Mouse (Mus musculus) MEL (cell line): ENCODE measurements around the gene Sebox. TPM values are rescaled to one million over a fixed set of nuclear protein-coding genes. Genes with fewer than 3 reads are reported as not detected.
A peak's percentile ranks its signal among the peaks of the same experiment; 100 is the strongest.

Experiments
- DNase-seq: peaks from one replicate; pipeline ENCODE4 v3.0.0; 2011; ENCODE audit warnings: low read depth, low spot score
- H3K27ac ChIP-seq: 2 replicates; pipeline ENCODE4 v1.5.1; 2012; ENCODE audit warnings: low read depth, mild to moderate bottlenecking, control low read depth, low read length, moderate library complexity; ENCODE audit not compliant: control insufficient read depth
- H3K27me3 ChIP-seq, 2 experiments: fragments of 150-350 bp in 1 of 2; sonication (generic) in 1 of 2; 2 replicates each; pipeline ENCODE4 v1.6.1; 2012; ENCODE audit warnings: low read length in 2 of 2, mild to moderate bottlenecking in 2 of 2, improper control_type of control experiment in 1 of 2, moderate library complexity in 1 of 2; ENCODE audit not compliant: insufficient read depth in 2 of 2, control insufficient read depth in 1 of 2
- H3K36me3 ChIP-seq, 2 experiments: 2 replicates each; pipeline ENCODE4 v1.6.1; 2012 to 2014; ENCODE audit warnings: low read length in 2 of 2, improper control_type of control experiment in 1 of 2, inconsistent platforms in 1 of 2, mild to moderate bottlenecking in 1 of 2; ENCODE audit not compliant: insufficient read depth in 2 of 2, control insufficient read depth in 1 of 2
- H3K4me1 ChIP-seq, 2 experiments: fragments of 150-350 bp in 1 of 2; sonication (generic) in 1 of 2; 2 replicates each; pipeline ENCODE4 v1.6.1; 2012; ENCODE audit warnings: low read length in 2 of 2, improper control_type of control experiment in 1 of 2, mild to moderate bottlenecking in 1 of 2; ENCODE audit not compliant: insufficient read depth in 2 of 2, control insufficient read depth in 1 of 2
- H3K4me3 ChIP-seq, 2 experiments: fragments of 150-350 bp in 1 of 2; sonication (generic) in 1 of 2; 2 replicates each; pipeline ENCODE4 v1.5.1; 2012; ENCODE audit warnings: low read depth in 2 of 2, low read length in 2 of 2, mild to moderate bottlenecking in 2 of 2, moderate library complexity in 2 of 2, control low read depth in 1 of 2, improper control_type of control experiment in 1 of 2; ENCODE audit not compliant: control insufficient read depth in 1 of 2, insufficient read depth in 1 of 2
- H3K79me2 ChIP-seq: 2 replicates; pipeline ENCODE4 v1.6.1; 2012; ENCODE audit warnings: mild to moderate bottlenecking, low read length, moderate library complexity; ENCODE audit not compliant: control insufficient read depth, poor library complexity, insufficient read depth
- H3K9ac ChIP-seq: 2 replicates; pipeline ENCODE4 v1.6.1; 2012; ENCODE audit warnings: low read depth, mild to moderate bottlenecking, control low read depth, low read length, moderate library complexity; ENCODE audit not compliant: control insufficient read depth, poor library complexity, severe bottlenecking
- H3K9me3 ChIP-seq: fragments of 150-350 bp; sonication (generic); replicated peaks from 2 replicates; pipeline ENCODE4 v1.6.1; 2012; ENCODE audit warnings: mild to moderate bottlenecking, low read length, improper control_type of control experiment, moderate library complexity; ENCODE audit not compliant: insufficient read depth
- BHLHE40 ChIP-seq: IDR thresholded peaks from 2 replicates; pipeline ENCODE4 v1.6.1; 2012; ENCODE audit warnings: low read depth, mild to moderate bottlenecking, inconsistent platforms, low read length, improper control_type of control experiment, borderline replicate concordance
- CHD1 ChIP-seq: IDR thresholded peaks from 2 replicates; pipeline ENCODE4 v1.6.1; 2012; ENCODE audit warnings: low read depth, mild to moderate bottlenecking, inconsistent platforms, low read length, improper control_type of control experiment
- CTCF ChIP-seq, 3 experiments: IDR thresholded peaks in 2 of 3; conservative IDR thresholded peaks in 1 of 3; 2 replicates each; pipeline ENCODE4 v1.5.1; 2011 to 2012; ENCODE audit warnings: low read length in 3 of 3, low read depth in 2 of 3, mild to moderate bottlenecking in 2 of 3, improper control_type of control experiment in 1 of 3, inconsistent platforms in 1 of 3, mixed read lengths in 1 of 3, moderate library complexity in 1 of 3; ENCODE audit not compliant: control insufficient read depth in 1 of 3, insufficient read depth in 1 of 3, poor library complexity in 1 of 3, severe bottlenecking in 1 of 3
- E2F4 ChIP-seq: IDR thresholded peaks from 2 replicates; pipeline ENCODE4 v1.6.1; 2011; ENCODE audit warnings: low read depth, low read length, improper control_type of control experiment, borderline replicate concordance
- ELF1 ChIP-seq: IDR thresholded peaks from 2 replicates; pipeline ENCODE4 v1.6.1; 2014; ENCODE audit warnings: low read depth, mild to moderate bottlenecking, inconsistent platforms, low read length, improper control_type of control experiment, moderate library complexity
- ETS1 ChIP-seq: IDR thresholded peaks from 2 replicates; pipeline ENCODE4 v1.6.1; 2012; ENCODE audit warnings: low read depth, mild to moderate bottlenecking, inconsistent platforms, low read length, improper control_type of control experiment, moderate library complexity
- GABPA ChIP-seq: IDR thresholded peaks from 2 replicates; pipeline ENCODE4 v1.6.1; 2012; ENCODE audit warnings: low read depth, mild to moderate bottlenecking, inconsistent platforms, low read length, improper control_type of control experiment, moderate library complexity
- GATA1 ChIP-seq: IDR thresholded peaks from 2 replicates; pipeline ENCODE4 v1.6.1; 2011; ENCODE audit warnings: low read depth, low read length, improper control_type of control experiment
- HCFC1 ChIP-seq: IDR thresholded peaks from 2 replicates; pipeline ENCODE4 v1.6.1; 2012; ENCODE audit warnings: low read depth, mild to moderate bottlenecking, inconsistent platforms, low read length, improper control_type of control experiment, moderate library complexity
- JUND ChIP-seq: IDR thresholded peaks from 2 replicates; pipeline ENCODE4 v1.6.1; 2011; ENCODE audit warnings: low read depth, mild to moderate bottlenecking, improper control_type of control experiment, low read length
- KAT2A ChIP-seq: conservative IDR thresholded peaks from 2 replicates; pipeline ENCODE4 v1.6.1; 2012; ENCODE audit warnings: low read depth, low read length, improper control_type of control experiment, inconsistent platforms
- MAFK ChIP-seq: IDR thresholded peaks from 2 replicates; pipeline ENCODE4 v1.6.1; 2011; ENCODE audit warnings: low read depth, mild to moderate bottlenecking, low read length, improper control_type of control experiment, borderline replicate concordance
- MAX ChIP-seq: IDR thresholded peaks from 2 replicates; pipeline ENCODE4 v1.6.1; 2011; ENCODE audit warnings: low read length, improper control_type of control experiment
- MAZ ChIP-seq: IDR thresholded peaks from 2 replicates; pipeline ENCODE4 v1.6.1; 2012; ENCODE audit warnings: low read depth, mild to moderate bottlenecking, inconsistent platforms, low read length, improper control_type of control experiment
- MXI1 ChIP-seq: IDR thresholded peaks from 2 replicates; pipeline ENCODE4 v1.6.1; 2011; ENCODE audit warnings: mild to moderate bottlenecking, low read depth, low read length, improper control_type of control experiment
- MYB ChIP-seq: IDR thresholded peaks from 2 replicates; pipeline ENCODE4 v1.6.1; 2011; ENCODE audit warnings: mild to moderate bottlenecking, low read depth, low read length, improper control_type of control experiment
- NELFE ChIP-seq: IDR thresholded peaks from 2 replicates; pipeline ENCODE4 v1.6.1; 2011; ENCODE audit warnings: low read depth, low read length, improper control_type of control experiment
- POLR2A ChIP-seq, 2 experiments: IDR thresholded peaks; 2 replicates each; pipeline ENCODE4 v1.6.1; 2011 to 2012; ENCODE audit warnings: low read length in 2 of 2, mild to moderate bottlenecking in 2 of 2, control low read depth in 1 of 2, improper control_type of control experiment in 1 of 2, low read depth in 1 of 2, moderate library complexity in 1 of 2; ENCODE audit not compliant: control insufficient read depth in 1 of 2, insufficient read depth in 1 of 2, poor library complexity in 1 of 2
- POLR2AphosphoS2 ChIP-seq: IDR thresholded peaks from 2 replicates; pipeline ENCODE4 v1.6.1; 2011; ENCODE audit warnings: low read length, improper control_type of control experiment
- POLR2AphosphoS5 ChIP-seq: IDR thresholded peaks from 2 replicates; pipeline ENCODE4 v1.6.1; 2012; ENCODE audit warnings: low read depth, borderline replicate concordance, mild to moderate bottlenecking, inconsistent platforms, low read length, moderate library complexity, mixed read lengths
- RAD21 ChIP-seq: IDR thresholded peaks from 2 replicates; pipeline ENCODE4 v1.6.1; 2011; ENCODE audit warnings: mild to moderate bottlenecking, low read depth, low read length, improper control_type of control experiment
- RCOR1 ChIP-seq: IDR thresholded peaks from 2 replicates; pipeline ENCODE4 v1.6.1; 2012; ENCODE audit warnings: low read depth, mild to moderate bottlenecking, inconsistent platforms, low read length, improper control_type of control experiment
- SMC3 ChIP-seq: IDR thresholded peaks from 2 replicates; pipeline ENCODE4 v1.6.1; 2011; ENCODE audit warnings: low read depth, low read length, improper control_type of control experiment
- TAL1 ChIP-seq: IDR thresholded peaks from 2 replicates; pipeline ENCODE4 v1.6.1; 2012; ENCODE audit warnings: mild to moderate bottlenecking, inconsistent platforms, low read length, moderate library complexity, mixed read lengths
- TBP ChIP-seq: IDR thresholded peaks from 2 replicates; pipeline ENCODE4 v1.8.0; 2011; ENCODE audit warnings: low read depth, low read length, improper control_type of control experiment
- USF1 ChIP-seq: IDR thresholded peaks from 2 replicates; pipeline ENCODE4 v1.6.1; 2014; ENCODE audit warnings: low read depth, mild to moderate bottlenecking, inconsistent platforms, low read length, improper control_type of control experiment, moderate library complexity
- USF2 ChIP-seq, 2 experiments: IDR thresholded peaks; 2 replicates each; pipeline ENCODE4 v1.6.1; 2011 to 2012; ENCODE audit warnings: improper control_type of control experiment in 2 of 2, low read length in 2 of 2, borderline replicate concordance in 1 of 2, inconsistent platforms in 1 of 2, low read depth in 1 of 2, mild to moderate bottlenecking in 1 of 2; ENCODE audit not compliant: insufficient read depth in 1 of 2
- ZKSCAN1 ChIP-seq: IDR thresholded peaks from 2 replicates; pipeline ENCODE4 v1.6.1; 2012; ENCODE audit warnings: low read depth, mild to moderate bottlenecking, inconsistent platforms, low read length, improper control_type of control experiment, moderate library complexity
- ZNF384 ChIP-seq: IDR thresholded peaks from 2 replicates; pipeline ENCODE4 v1.6.1; 2012; ENCODE audit warnings: low read depth, mild to moderate bottlenecking, inconsistent platforms, low read length, improper control_type of control experiment
- polyA plus RNA-seq, 2 experiments: library from polyadenylated mRNA; stranded (reverse) in 1 of 2; unstranded in 1 of 2; fragments of >175 nt in 1 of 2; fragments of >200 nt in 1 of 2; gene quantifications; 2 replicates each; pipeline versions ENCODE4 v1.2.1 to v1.2.4; 2012; ENCODE audit warnings: low replicate concordance in 2 of 2, low read depth in 1 of 2; ENCODE audit not compliant: insufficient read length in 2 of 2, insufficient read depth in 1 of 2, missing spikeins in 1 of 2
- total RNA-seq: library from RNA; depleted of rRNA; stranded (reverse); fragments of 300-350 nt; gene quantifications from 2 replicates; pipeline ENCODE4 v1.2.3, GENCODE M21; 2012

Sebox gene
- total and polyA plus RNA-seq, 3 experiments, result 0.06 to 0.15 TPM; not detected in 1

DNA sequence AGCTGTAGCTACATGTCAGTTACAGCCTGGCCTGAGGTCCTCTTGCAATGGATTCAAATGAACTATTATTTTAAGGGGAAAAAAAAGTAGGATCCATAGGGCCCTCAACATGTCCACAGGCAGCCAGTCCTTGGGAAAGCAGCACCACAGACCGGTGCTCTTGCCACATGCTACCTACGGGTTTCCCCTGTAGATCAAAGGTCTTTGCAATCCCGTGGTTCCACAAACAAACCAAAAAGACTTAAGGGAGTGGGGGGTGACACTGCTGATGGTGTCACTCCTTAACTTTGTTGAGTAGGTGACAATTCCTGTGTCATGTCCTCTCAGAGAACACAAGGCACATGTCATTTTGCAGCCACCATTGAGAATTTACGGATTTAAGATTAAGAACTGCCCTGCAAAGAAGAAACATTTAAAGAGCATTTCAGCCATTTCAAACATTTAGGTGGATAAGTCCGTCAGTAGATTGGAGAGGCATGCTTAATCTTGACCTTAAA, 46.3 kb downstream of the Sebox start:
- H3K4me1 ChIP-seq, result peaks cover 29 to 34% of the 10 kb centered on the region in 2 experiments

GRCm38 (mm10) chr11:78550168-78551058, 47.2 kb downstream of the Sebox start, which contains the start of gene Tmem97:
Gene Tmem97 (minus strand): TSS chr11:78550777.
- no peaks in the 10 kb centered on the region for H3K27me3 ChIP-seq
- H3K4me3 ChIP-seq, result peak within 1 kb of the TSS; percentile 66 to 99
- H3K36me3 ChIP-seq, result peaks cover 0 to 35% of the 10 kb centered on the region in 2 experiments; a peak in 3 of 4 replicates
- H3K4me1 ChIP-seq, result peaks cover 29 to 34% of the 10 kb centered on the region in 2 experiments
- DNase-seq, result peak; percentile 100
- no peaks in the 10 kb centered on the region for H3K9me3 ChIP-seq
- peak within 1 kb of the TSS; percentile 45 for H3K27ac ChIP-seq
- peak within 1 kb of the TSS; percentile 66 for H3K9ac ChIP-seq
- peaks cover 37% of the 10 kb centered on the region for H3K79me2 ChIP-seq
- TF ChIP-seq HCFC1, result peak; percentile 79
- peak; percentile 18; the same call in 1 of the 2 replicates for TF ChIP-seq MAZ
- TF ChIP-seq ZNF384, result peak; percentile 46
- TF ChIP-seq USF2 (IDR thresholded peaks at IDR 0.05; ENCODE audit: borderline replicate concordance in 1 of 2, insufficient read depth in 1 of 2, low read depth in 1 of 2, low read length in 2 of 2), result peak in 1 of 2 experiments; percentile 61; a peak in 1 of 4 replicates
- TF ChIP-seq BHLHE40, result peak; percentile 80
- TF ChIP-seq RAD21, result no peak; the same call in 1 of the 2 replicates
- TF ChIP-seq SMC3, result no peak
- TF ChIP-seq RCOR1, result no peak
- no peak for TF ChIP-seq TAL1
- peak; percentile 89 for TF ChIP-seq TBP
- TF ChIP-seq MAX, result peak; percentile 94
- peak; percentile 74 to 98 for TF ChIP-seq POLR2A (IDR thresholded peaks at IDR 0.05; ENCODE audit: control insufficient read depth in 1 of 2, insufficient read depth in 1 of 2, low read depth in 1 of 2, low read length in 2 of 2, poor library complexity in 1 of 2)
- TF ChIP-seq JUND, result no peak
- peak; percentile 95 for TF ChIP-seq MXI1
- TF ChIP-seq POLR2AphosphoS2, result peak; percentile 90
- TF ChIP-seq CTCF (IDR thresholded peaks at IDR 0.05 in 2 of 3, conservative IDR thresholded peaks at IDR 0.05 in 1 of 3; ENCODE audit: control insufficient read depth in 1 of 3, insufficient read depth in 1 of 3, low read depth in 2 of 3, low read length in 3 of 3, poor library complexity in 1 of 3, severe bottlenecking in 1 of 3), result no peak
- TF ChIP-seq NELFE, result peak; percentile 95
- TF ChIP-seq USF1, result peak; percentile 91
- no peak for TF ChIP-seq MAFK
- TF ChIP-seq ELF1, result 0 out of 2 replicates have a peak, but pooled peaks have one; percentile 19
- no peak for TF ChIP-seq ETS1
- no peak for TF ChIP-seq GATA1
- 0 out of 2 replicates have a peak, but pooled peaks have one; percentile 72 for TF ChIP-seq E2F4
- TF ChIP-seq POLR2AphosphoS5, result 0 out of 2 replicates have a peak, but pooled peaks have one; percentile 48
- peak; percentile 53 for TF ChIP-seq KAT2A
- TF ChIP-seq GABPA, result no peak
- no peak for TF ChIP-seq ZKSCAN1
- peak; percentile 55 for TF ChIP-seq MYB

More for the DNA sequence above, 46.3 kb downstream of the Sebox start:
- H3K79me2 ChIP-seq, result peaks cover 45% of the 10 kb centered on the region
- TF ChIP-seq ETS1 (0 out of 2 replicates have a peak, but pooled peaks have one; percentile 5), CHD1 (0 out of 2 replicates have a peak, but pooled peaks have one; percentile 0), MYB (no peak)
- peak; percentile 59 for DNase-seq
- H3K9ac ChIP-seq, result peak overlapping the region; percentile 66
- H3K27me3 ChIP-seq, result no peaks in the 10 kb centered on the region
- peak overlapping the region; percentile 66 to 99 for H3K4me3 ChIP-seq
- no peaks in the 10 kb centered on the region for H3K9me3 ChIP-seq
- peak overlapping the region; percentile 45 for H3K27ac ChIP-seq
- peaks cover 0 to 40% of the 10 kb centered on the region in 2 experiments; a peak in 3 of 4 replicates for H3K36me3 ChIP-seq
